Mouse (Mus musculus) forebrain, embryonic 10.5 days (tissue): Measurements from ENCODE around the gene Grm7. TPM values are rescaled to one million over a fixed set of nuclear protein-coding genes. Genes with fewer than 3 reads are reported as not detected.

Experiments
- DNase-seq: peaks from one replicate; pipeline ENCODE4 v3.0.0-alpha.2; 2017; ENCODE audit warnings: low spot score; ENCODE audit errors: extremely low spot score
- H3K27ac ChIP-seq: fragments of 300-500 bp; sonication (generic); 2 replicates; pipeline ENCODE4 v1.5.1; 2016; ENCODE audit warnings: mild to moderate bottlenecking
- H3K27me3 ChIP-seq: fragments of 300-500 bp; sonication (generic); 2 replicates; pipeline ENCODE4 v1.6.1; 2016; ENCODE audit warnings: mild to moderate bottlenecking; ENCODE audit not compliant: poor library complexity, severe bottlenecking
- H3K36me3 ChIP-seq: fragments of 300-500 bp; sonication (generic); replicated peaks from 2 replicates; pipeline ENCODE4 v1.6.1; 2016; ENCODE audit warnings: mild to moderate bottlenecking, moderate library complexity
- H3K4me1 ChIP-seq: fragments of 300-500 bp; sonication (generic); 2 replicates; pipeline ENCODE4 v1.6.1; 2016
- H3K4me3 ChIP-seq: fragments of 300-500 bp; sonication (generic); 2 replicates; pipeline ENCODE4 v1.5.1; 2016; ENCODE audit warnings: mild to moderate bottlenecking, moderate library complexity
- H3K9me3 ChIP-seq: fragments of 300-500 bp; sonication (generic); 2 replicates; pipeline ENCODE4 v1.6.1; 2016; ENCODE audit warnings: mild to moderate bottlenecking, moderate library complexity
- WGBS: fragments of 180-500 bp; shearing (Covaris S2); methylation state at CpG from one replicate; pipeline ENCODE4 v1.1.7; 2016; 5-methylcytosine and 5-hydroxymethylcytosine counted together
- polyA plus RNA-seq: library from polyadenylated mRNA; unstranded; fragments of >200 nt; fragmentation: Nextera tagmentation; extraction: Ambion mirVana; gene quantifications from 2 replicates; pipeline ENCODE4 v1.2.1, GENCODE M21; 2016

Gene Grm7
- 0.20 and 0.32 TPM in 2 replicates for polyA plus RNA-seq

DNA sequence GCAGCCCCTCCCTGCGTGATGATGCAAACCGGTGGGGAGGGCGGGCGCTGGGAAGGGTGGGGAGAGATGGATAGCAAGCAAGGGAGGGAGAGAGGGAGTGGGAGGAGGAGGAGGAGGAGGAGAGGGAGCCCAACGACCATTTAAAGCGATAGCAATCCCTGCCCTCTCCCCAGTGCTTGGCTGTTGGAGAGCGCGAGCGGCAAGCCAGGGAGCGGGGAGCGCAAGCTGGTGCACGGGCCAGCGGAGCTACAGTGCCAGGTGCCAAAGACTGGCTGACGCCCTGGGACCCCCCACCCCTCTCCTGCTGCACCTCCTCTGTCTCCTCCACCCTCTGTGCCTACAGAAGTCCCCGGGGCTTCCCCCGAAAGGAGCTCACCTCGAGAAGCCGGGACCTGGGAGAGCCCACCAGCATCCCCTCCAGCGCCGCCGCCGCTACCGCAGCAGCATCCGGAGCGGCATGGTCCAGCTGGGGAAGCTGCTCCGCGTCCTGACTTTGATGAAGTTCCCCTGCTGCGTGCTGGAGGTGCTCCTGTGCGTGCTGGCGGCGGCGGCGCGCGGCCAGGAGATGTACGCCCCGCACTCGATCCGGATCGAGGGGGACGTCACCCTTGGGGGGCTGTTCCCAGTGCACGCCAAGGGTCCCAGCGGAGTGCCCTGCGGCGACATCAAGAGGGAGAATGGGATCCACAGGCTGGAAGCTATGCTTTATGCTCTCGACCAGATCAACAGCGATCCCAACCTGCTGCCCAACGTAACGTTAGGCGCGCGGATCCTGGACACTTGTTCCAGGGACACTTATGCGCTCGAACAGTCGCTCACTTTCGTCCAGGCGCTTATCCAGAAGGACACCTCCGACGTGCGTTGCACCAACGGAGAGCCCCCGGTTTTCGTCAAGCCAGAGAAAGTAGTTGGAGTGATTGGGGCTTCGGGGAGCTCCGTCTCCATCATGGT, at the start of gene Grm7:
Gene Grm7, plus strand, starts transcription at position 171 of the 951 bp plus-strand sequence.
- under 1% methylated on average over 64 of the region's 65 CpGs for WGBS
- peaks cover 57% of the 10 kb centered on the region for H3K27me3 ChIP-seq
- peak within 1 kb of the TSS; percentile 68 for H3K27ac ChIP-seq

DNA sequence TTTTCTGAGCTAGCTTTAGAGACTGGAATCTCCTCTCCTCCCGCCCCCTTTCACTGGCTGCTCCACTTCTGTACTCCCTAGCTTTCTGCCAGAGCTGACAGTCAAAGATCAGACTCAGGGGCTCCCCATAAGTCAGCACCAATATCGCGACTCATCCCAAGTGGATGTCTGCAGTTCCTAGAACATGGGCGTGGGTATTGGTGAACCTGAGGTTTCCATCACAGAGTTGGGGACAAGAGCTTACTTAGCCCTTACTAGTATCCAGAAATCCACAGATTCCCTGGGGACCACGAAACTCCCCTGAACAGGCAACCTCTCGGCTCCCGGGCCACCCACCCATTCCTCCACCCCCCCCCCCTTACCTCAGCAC, 355 bp upstream of the Grm7 start:
- peak overlapping the region; percentile 67 for H3K4me3 ChIP-seq
- H3K27ac ChIP-seq = peak overlapping the region; percentile 68
- peaks cover 24% of the 10 kb centered on the region for H3K4me1 ChIP-seq
- no peaks in the 10 kb centered on the region for H3K9me3 ChIP-seq
- peaks cover 57% of the 10 kb centered on the region for H3K27me3 ChIP-seq
- WGBS = under 1% methylated on average over 7 of the region's 7 CpGs
- no peak for DNase-seq
- no peaks in the 10 kb centered on the region for H3K36me3 ChIP-seq

More for the DNA sequence above, at the start of gene Grm7:
- DNase-seq = peak; percentile 53
- H3K36me3 ChIP-seq = no peaks in the 10 kb centered on the region
- H3K4me1 ChIP-seq = peaks cover 24% of the 10 kb centered on the region
- H3K9me3 ChIP-seq = no peaks in the 10 kb centered on the region
- peak within 1 kb of the TSS; percentile 67 for H3K4me3 ChIP-seq

DNA sequence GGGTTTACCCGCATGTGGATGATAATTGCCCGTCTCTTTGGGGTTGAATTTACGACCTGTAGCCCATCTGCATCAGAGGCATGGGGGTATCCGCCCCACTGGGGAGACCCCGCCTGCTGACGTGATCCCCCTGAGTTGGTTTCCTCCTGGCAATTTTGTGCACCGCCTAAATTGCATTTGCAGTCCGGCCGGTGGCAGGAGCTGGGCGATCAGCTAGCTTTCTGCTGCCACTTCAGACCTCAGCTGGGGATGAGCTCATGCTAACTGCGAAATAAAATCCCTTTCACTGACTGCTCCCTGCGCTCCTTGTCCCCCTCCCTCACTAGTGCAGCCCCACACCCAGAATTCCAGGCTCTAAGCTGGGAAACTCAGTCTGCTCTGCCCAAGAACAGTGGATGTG, 1.5 kb downstream of the Grm7 start:
- Histone ChIP-seq H3K9me3 (no peaks in the 10 kb centered on the region), H3K27ac (no peak overlapping the region), H3K27me3 (peaks cover 57% of the 10 kb centered on the region), H3K4me1 (peaks cover 24% of the 10 kb centered on the region), H3K4me3 (peak overlapping the region; percentile 67), H3K36me3 (no peaks in the 10 kb centered on the region)
- no peak for DNase-seq
- 2% methylated on average over 12 of the region's 12 CpGs for WGBS

DNA sequence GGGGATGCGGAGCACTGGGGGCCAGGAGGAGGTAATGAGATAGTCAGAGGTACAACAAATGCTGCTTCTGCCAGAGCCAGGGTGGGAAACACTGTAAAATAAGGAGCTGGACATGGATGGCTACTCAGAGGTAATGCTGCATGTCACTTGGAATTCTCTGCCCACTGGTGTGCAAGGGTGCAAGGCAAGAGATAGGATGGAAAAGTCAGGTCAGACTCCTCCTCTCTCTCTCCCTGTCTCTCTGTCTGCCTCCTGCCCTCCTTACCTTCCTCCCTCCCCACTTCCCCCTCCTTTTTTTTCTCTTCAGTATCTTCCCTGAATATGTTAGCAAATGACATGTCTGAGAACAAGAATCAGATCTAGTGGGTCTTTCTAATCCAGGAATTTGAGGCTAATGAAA, 3.8 kb downstream of the Grm7 start:
- H3K9me3 ChIP-seq = no peaks in the 10 kb centered on the region
- H3K4me1 ChIP-seq = peaks cover 24% of the 10 kb centered on the region
- no peak overlapping the region for H3K4me3 ChIP-seq
- H3K27ac ChIP-seq = no peak overlapping the region
- WGBS = 84% methylated on average over 1 of the region's 1 CpGs
- H3K36me3 ChIP-seq = no peaks in the 10 kb centered on the region
- no peak for DNase-seq
- peaks cover 45% of the 10 kb centered on the region for H3K27me3 ChIP-seq

DNA sequence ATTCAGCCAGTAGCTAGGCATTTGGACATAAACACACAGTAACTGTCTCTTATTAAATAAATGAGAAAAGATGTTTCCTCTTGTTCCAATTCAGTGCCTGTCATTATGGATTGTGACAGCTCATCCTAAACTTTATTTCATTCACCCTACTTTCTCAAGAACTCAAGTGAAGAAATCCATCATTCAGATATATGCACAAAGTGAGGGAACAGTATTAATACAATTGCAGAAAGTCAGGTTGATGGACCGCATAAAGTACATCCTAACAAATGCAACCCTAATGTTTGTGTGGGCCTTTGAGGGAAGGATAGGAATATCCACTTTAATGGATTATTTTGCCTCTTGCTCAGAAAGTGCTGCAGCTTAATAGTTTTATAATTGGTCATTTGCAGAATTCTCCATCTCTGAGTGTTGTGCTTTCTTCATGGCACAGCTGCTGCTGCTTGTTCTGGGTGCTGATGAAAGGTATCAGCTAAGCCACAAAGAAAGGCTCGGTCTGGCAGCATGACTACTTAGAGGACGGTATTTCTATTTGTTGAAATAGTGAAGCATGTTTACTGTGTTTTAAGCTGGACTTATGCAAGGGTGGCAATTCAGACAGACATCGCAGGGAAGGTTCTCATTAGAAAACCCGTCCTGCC, 8.1 kb downstream of the Grm7 start:
- Histone ChIP-seq H3K4me3 (no peak overlapping the region), H3K36me3 (no peaks in the 10 kb centered on the region), H3K27me3 (peaks cover 2% of the 10 kb centered on the region), H3K27ac (no peak overlapping the region), H3K9me3 (no peaks in the 10 kb centered on the region), H3K4me1 (no peaks in the 10 kb centered on the region)
- WGBS = 82% methylated on average over 5 of the region's 5 CpGs
- DNase-seq = no peak

DNA sequence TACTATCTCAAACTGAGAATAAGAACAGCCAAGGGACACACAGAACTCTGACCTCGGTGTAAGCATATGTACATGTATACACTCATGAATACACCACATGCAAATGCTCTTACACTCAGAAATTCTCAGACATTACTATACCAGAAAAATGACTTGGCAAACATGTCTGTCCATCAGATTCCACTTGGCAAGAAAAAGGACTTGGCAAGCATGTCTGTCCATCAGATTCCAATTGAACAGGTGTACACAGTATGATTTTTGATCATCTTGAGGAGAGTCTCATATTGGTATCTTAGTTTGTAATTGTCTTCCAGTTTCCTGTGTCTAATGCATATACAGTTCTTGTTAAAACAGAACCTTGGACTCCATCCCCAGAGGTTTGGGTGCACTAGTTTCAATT, 19.1 kb downstream of the Grm7 start:
- Histone ChIP-seq H3K9me3 (no peaks in the 10 kb centered on the region), H3K4me1 (no peaks in the 10 kb centered on the region), H3K4me3 (no peak overlapping the region), H3K27me3 (no peaks in the 10 kb centered on the region), H3K27ac (no peak overlapping the region), H3K36me3 (no peaks in the 10 kb centered on the region)
- 90% methylated on average over 1 of the region's 1 CpGs for WGBS
- DNase-seq = no peak

DNA sequence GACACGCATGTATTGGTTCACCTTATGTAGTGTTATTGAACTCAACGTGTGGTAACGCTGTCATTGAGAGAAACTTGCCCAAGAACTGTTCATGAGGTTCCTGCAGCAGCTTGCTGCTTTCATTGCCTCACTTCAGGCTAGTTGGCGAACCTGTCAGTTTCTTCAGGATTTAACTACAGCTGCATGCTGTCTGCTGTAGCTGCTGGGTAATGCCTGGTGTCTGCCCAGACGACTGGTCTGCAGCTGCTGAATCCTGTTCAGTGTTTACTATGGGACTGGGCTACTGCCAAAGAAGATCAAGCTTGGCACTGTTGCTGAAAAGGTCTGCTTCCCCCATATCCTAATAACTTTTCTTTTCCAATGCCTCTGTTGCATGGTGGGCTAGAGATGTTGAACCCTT, 23.1 kb downstream of the Grm7 start:
- Histone ChIP-seq H3K9me3 (no peaks in the 10 kb centered on the region), H3K4me1 (no peaks in the 10 kb centered on the region), H3K27me3 (no peaks in the 10 kb centered on the region), H3K36me3 (no peaks in the 10 kb centered on the region), H3K27ac (no peak overlapping the region), H3K4me3 (no peak overlapping the region)
- no peak for DNase-seq
- WGBS = 71% methylated on average over 5 of the region's 5 CpGs

DNA sequence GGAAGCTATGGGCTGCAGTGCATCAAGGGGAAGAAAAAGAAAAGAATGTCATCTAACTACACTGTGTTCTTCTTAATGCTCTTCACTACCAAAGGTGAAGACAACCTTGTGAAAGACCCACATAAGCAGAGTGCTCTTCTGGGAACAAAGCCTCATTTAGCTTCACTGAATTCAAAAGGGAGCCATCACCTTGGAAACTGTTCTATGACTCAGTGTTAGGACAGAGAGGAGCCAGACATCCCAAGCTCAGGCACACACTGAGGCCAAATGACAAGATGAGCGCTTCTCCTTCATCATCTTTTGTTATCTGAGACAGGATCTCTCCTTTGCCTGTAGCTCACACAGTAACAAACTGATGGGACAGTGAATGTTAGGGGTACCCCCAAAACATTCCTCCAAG, 45.6 kb downstream of the Grm7 start:
- H3K4me1 ChIP-seq = no peaks in the 10 kb centered on the region
- H3K36me3 ChIP-seq = no peaks in the 10 kb centered on the region
- H3K4me3 ChIP-seq = no peak overlapping the region
- H3K9me3 ChIP-seq = no peaks in the 10 kb centered on the region
- no peak overlapping the region for H3K27ac ChIP-seq
- WGBS = 93% methylated on average over 1 of the region's 1 CpGs
- H3K27me3 ChIP-seq = no peaks in the 10 kb centered on the region
- no peak for DNase-seq

DNA sequence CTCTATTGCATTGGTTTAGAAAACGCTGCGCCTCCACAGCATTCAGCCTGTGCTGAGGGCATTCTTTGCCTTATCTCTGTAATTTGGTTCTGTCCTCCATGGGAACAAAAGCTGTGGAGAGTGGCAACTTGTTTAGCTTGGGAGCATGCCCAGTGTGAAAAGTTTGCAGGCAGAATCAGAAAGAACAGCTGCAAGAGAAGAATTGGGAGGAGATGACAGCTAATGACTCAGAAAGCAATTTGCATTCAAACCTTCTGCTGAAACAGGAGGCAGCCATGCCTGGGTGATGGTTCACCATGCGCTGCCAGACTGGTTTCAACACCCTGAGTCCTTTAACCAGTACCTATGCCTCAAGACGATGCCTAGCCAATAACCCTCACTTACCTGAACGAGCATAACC, 64.4 kb downstream of the Grm7 start:
- DNase-seq = no peak
- Histone ChIP-seq H3K4me1 (no peaks in the 10 kb centered on the region), H3K4me3 (no peak overlapping the region), H3K27me3 (no peaks in the 10 kb centered on the region), H3K27ac (no peak overlapping the region), H3K36me3 (no peaks in the 10 kb centered on the region), H3K9me3 (no peaks in the 10 kb centered on the region)
- 87% methylated on average over 5 of the region's 5 CpGs for WGBS

DNA sequence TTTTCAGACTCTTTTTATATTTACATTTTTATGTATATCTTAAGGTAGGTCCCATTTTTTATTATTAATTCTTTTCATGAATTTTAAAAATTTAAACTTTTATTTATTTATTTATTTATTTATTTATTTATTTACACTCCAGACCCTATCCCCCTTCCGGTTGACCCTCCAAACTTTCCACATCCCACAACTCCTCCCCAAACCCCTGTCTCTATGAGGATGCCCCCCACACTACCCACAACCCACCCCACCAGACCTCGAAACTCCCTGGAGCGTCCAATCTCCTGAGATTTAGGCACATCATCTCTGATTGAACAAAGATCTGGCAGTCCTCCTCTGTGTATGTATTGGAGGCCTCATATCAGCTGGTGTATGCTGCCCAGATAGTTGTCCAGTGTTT, 69.6 kb downstream of the Grm7 start:
- Histone ChIP-seq H3K4me3 (no peak overlapping the region), H3K27ac (no peak overlapping the region), H3K36me3 (no peaks in the 10 kb centered on the region), H3K9me3 (no peaks in the 10 kb centered on the region), H3K27me3 (no peaks in the 10 kb centered on the region), H3K4me1 (no peaks in the 10 kb centered on the region)
- DNase-seq = no peak
- WGBS = 87% methylated on average over 3 of the region's 3 CpGs

DNA sequence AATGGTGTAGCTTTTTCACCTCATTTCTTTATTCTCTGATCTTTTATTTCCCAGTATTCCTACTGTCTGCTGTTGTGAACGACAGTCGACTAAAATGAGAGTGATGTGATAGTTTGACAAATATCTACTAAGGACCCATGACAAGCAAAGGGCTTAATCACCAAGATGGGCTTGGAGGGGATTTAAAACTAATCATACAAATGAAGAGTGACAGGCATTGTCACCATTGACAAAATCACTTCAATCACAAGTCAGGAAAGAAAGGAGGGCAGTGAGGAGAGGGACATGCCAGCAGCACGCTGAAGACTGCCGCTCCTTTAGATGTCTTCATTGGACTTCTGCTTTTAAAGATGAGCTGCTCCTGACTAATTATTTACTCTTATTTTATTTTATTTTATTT, 78.0 kb downstream of the Grm7 start:
- H3K36me3 ChIP-seq = no peaks in the 10 kb centered on the region
- no peaks in the 10 kb centered on the region for H3K27me3 ChIP-seq
- 77% methylated on average over 4 of the region's 4 CpGs for WGBS
- no peak overlapping the region for H3K27ac ChIP-seq
- H3K9me3 ChIP-seq = no peaks in the 10 kb centered on the region
- DNase-seq = no peak
- no peaks in the 10 kb centered on the region for H3K4me1 ChIP-seq
- H3K4me3 ChIP-seq = no peak overlapping the region

DNA sequence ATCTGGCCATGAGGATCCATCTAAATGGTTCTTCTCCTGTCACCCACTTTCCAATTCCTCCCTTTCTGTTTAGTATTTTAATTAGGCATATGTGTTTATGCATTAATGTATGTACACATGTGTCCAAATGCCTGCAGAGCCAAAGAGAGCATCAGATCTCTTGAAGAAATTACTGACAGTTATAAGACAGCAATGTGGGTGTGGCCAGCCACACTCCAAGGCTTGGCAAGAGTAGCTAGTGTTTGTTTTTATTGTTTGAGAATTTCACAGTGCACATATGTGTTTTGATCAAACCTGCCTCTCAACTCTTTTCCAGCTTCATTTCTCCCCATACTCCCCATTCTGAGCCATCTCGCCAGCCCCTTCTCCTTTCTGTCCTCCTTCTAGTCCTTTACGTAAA, 88.5 kb downstream of the Grm7 start:
- Histone ChIP-seq H3K9me3 (no peaks in the 10 kb centered on the region), H3K4me1 (no peaks in the 10 kb centered on the region), H3K4me3 (no peak overlapping the region), H3K27ac (no peak overlapping the region), H3K36me3 (no peaks in the 10 kb centered on the region), H3K27me3 (no peaks in the 10 kb centered on the region)
- WGBS = 94% methylated on average over 2 of the region's 2 CpGs
- no peak for DNase-seq

DNA sequence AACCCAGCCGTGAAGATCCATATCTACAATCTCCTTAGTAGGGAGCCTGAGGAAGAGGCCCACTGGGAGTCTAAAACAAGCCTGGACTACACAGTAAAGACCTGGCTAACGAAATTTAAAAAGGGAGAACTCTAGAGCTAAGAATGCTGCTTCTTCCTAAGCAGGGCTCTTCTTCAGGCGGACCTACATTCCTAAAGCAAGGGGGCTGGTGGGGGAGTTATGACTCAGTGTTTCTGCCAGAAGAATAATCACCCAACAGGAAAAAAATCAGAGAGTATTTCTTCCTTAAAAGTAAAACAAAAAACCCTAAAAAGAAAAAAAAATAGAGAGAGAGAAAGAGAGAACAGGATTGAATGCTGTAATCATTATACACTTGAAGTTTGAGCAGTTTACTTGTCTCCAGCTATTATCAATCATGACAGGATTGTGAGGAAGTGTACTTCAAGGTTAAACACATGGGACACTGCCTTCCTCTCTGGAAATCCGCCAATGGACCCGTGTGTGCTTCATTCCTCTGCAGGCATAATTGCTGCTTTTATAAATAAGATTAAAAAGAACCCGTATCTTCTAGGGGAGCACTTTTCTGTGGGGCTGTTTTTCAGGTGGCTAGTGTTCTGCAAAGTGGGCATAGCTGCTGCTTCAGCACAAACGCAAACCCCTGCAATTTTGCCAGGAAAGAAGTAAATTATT, 98.7 kb downstream of the Grm7 start:
- Histone ChIP-seq H3K27ac (no peak overlapping the region), H3K4me1 (no peaks in the 10 kb centered on the region), H3K36me3 (no peaks in the 10 kb centered on the region), H3K9me3 (no peaks in the 10 kb centered on the region), H3K4me3 (no peak overlapping the region), H3K27me3 (no peaks in the 10 kb centered on the region)
- WGBS = 67% methylated on average over 7 of the region's 7 CpGs
- DNase-seq = no peak
